Mouse (Mus musculus) limb, embryonic 14.5 days (tissue): Measurements from ENCODE around the gene Tmem161a. TPM values are rescaled to one million over a fixed set of nuclear protein-coding genes. Genes with fewer than 3 reads are reported as not detected.
A peak's percentile ranks its signal among the peaks of the same experiment; 100 is the strongest.

ENCODE experiments used
- ATAC-seq: fragments of 200-750 bp; cut with Nextera tagmentation; 2 replicates; pipeline ENCODE4 v1.8.0; 2017; ENCODE audit warnings: low read depth, moderate number of reproducible peaks, moderate TSS enrichment; ENCODE audit not compliant: low FRiP score
- DNase-seq: peaks from one replicate; pipeline ENCODE4 v3.0.0-alpha.2; 2015; ENCODE audit warnings: low spot score
- H3K27ac ChIP-seq: fragments of 300-500 bp; sonication (generic); replicated peaks from 2 replicates; pipeline ENCODE4 v1.5.1; 2014; ENCODE audit warnings: low read depth, mild to moderate bottlenecking, low read length, moderate library complexity, mixed read lengths
- H3K27me3 ChIP-seq: fragments of 300-500 bp; sonication (generic); 2 replicates; pipeline ENCODE4 v1.6.1; 2014; ENCODE audit warnings: low read length, mixed read lengths; ENCODE audit not compliant: control insufficient read depth, insufficient read depth
- H3K36me3 ChIP-seq: fragments of 300-500 bp; sonication (generic); 2 replicates; pipeline ENCODE4 v1.6.1; 2014; ENCODE audit warnings: mild to moderate bottlenecking, low read length, moderate library complexity, mixed read lengths; ENCODE audit not compliant: control insufficient read depth, insufficient read depth
- H3K4me1 ChIP-seq: fragments of 300-500 bp; sonication (generic); 2 replicates; pipeline ENCODE4 v1.6.1; 2014; ENCODE audit warnings: antibody characterized with exemption, low read length, mixed read lengths; ENCODE audit not compliant: control insufficient read depth, insufficient read depth
- H3K4me2 ChIP-seq: fragments of 300-500 bp; sonication (generic); replicated peaks from 2 replicates; pipeline ENCODE4 v1.6.1; 2014; ENCODE audit warnings: low read depth, mild to moderate bottlenecking, low read length, moderate library complexity; ENCODE audit not compliant: severe bottlenecking
- H3K4me3 ChIP-seq: fragments of 300-500 bp; sonication (generic); replicated peaks from 2 replicates; pipeline ENCODE4 v1.5.1; 2014; ENCODE audit warnings: low read length
- H3K9ac ChIP-seq: fragments of 300-500 bp; sonication (generic); 2 replicates; pipeline ENCODE4 v1.6.1; 2014; ENCODE audit warnings: mild to moderate bottlenecking, low read depth, low read length, moderate library complexity; ENCODE audit not compliant: severe bottlenecking
- H3K9me3 ChIP-seq: fragments of 300-500 bp; sonication (generic); 2 replicates; pipeline ENCODE4 v1.6.1; 2016; ENCODE audit warnings: low read length; ENCODE audit not compliant: control insufficient read depth
- POLR2A ChIP-seq: fragments of 200-500 bp; IDR thresholded peaks from 2 replicates; pipeline ENCODE4 v1.8.0; 2012; ENCODE audit warnings: inconsistent platforms, mild to moderate bottlenecking, moderate library complexity, borderline replicate concordance; ENCODE audit not compliant: insufficient read depth, insufficient read length; ENCODE audit errors: extremely low read depth
- WGBS: fragments of 180-500 bp; shearing (Covaris S2); extraction: QIAGEN DNeasy Blood & Tissue Kit; methylation state at CpG from one replicate; pipeline ENCODE4 v1.1.7; 2014; 5-methylcytosine and 5-hydroxymethylcytosine counted together
- polyA plus RNA-seq, 2 experiments: library from polyadenylated mRNA; depleted of rRNA in 1 of 2; stranded (reverse) in 1 of 2; unstranded in 1 of 2; fragments of >200 nt; fragmentation: Nextera tagmentation in 1 of 2; extraction: Ambion mirVana in 1 of 2; gene quantifications; 2 replicates each; pipeline versions ENCODE4 v1.2.1 to v1.2.3; 2012 to 2014

Tmem161a gene
- polyA plus RNA-seq, 2 experiments = 49.9 to 151 TPM

DNA sequence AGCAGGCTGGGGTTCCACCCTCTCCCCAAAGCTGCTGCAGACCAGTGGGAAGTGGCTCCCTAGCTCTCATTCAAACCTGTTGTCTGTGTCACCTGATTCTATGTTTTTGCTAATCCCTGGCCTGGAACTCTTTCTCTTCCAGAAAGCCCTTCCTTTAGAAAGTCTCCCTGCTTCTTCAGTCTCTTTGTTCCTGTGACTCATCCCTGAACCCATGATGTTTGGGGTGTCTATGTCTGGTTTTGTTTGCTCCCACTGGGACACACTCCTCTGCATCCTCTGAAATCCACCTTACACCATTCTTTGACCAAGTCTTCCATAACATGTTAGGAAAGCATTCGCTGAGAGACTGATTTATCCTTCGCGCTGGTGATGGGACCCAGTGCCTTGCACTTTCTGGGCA is 42.1 kb upstream of the Tmem161a start:
- H3K4me3 ChIP-seq = no peak overlapping the region
- 0 out of 2 replicates have a peak, but pooled peaks cover 6% of the 10 kb centered on the region for H3K4me1 ChIP-seq
- no peak overlapping the region for H3K4me2 ChIP-seq
- H3K27me3 ChIP-seq = no peaks in the 10 kb centered on the region
- ATAC-seq (no peak), DNase-seq (no peak)
- peak overlapping the region; percentile 19; the same call in 1 of the 2 replicates for H3K27ac ChIP-seq
- TF ChIP-seq POLR2A = no peak
- 80% methylated on average over 3 of the region's 3 CpGs for WGBS
- no peak overlapping the region for H3K9ac ChIP-seq
- no peaks in the 10 kb centered on the region for H3K9me3 ChIP-seq
- peaks cover 29% of the 10 kb centered on the region for H3K36me3 ChIP-seq

DNA sequence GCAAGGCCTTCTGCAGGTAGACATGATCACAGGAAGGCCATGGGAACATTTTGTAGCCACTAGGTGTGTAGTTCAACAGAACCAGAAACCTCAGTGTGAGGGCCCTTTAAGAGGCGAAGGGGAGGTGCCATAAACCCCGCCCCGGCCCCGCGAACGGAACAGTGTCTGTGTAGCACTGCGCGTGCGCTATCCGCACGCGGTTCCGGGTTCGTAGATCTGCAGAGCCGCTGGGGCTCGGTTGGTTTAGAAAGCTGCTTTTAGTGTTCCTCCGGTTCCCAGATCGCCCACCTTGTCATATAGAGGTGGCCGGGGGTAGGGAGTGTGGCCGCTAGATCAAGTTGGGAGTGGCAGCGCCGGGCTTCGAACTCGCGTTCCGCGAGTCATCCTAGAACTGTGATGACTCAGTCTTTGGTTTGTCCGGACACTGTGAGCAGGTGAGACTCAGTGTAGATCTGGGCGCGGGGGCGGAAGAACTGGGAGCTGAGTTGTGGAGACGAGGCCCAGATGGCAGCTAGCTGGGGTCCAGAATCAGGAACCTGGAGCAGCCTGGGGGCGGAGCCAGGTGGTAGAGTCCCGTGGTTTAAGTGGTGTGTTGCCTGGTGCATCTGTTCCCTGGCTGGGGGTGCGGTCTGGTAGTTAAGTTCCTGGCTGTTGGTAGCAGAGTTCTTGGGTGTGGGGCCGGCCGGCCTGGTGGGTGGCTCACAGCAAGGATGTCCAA is 40.8 kb upstream of the Tmem161a start, which contains the start of gene Nr2c2ap:
TSS of gene Nr2c2ap (plus strand) at position 168 of the 718 bp plus-strand sequence.
- Histone ChIP-seq H3K4me3 (peak within 1 kb of the TSS; percentile 73), H3K4me1 (0 out of 2 replicates have a peak, but pooled peaks cover 6% of the 10 kb centered on the region), H3K4me2 (peak within 1 kb of the TSS; percentile 82), H3K9ac (peak within 1 kb of the TSS; percentile 61), H3K27ac (no peak within 1 kb of the TSS), H3K36me3 (peaks cover 41% of the 10 kb centered on the region), H3K27me3 (no peaks in the 10 kb centered on the region), H3K9me3 (no peaks in the 10 kb centered on the region)
- DNase-seq (peak; percentile 90), ATAC-seq (peak; percentile 88)
- 1% methylated on average over 35 of the region's 37 CpGs for WGBS
- peak; percentile 36; the same call in 1 of the 2 replicates for TF ChIP-seq POLR2A

DNA sequence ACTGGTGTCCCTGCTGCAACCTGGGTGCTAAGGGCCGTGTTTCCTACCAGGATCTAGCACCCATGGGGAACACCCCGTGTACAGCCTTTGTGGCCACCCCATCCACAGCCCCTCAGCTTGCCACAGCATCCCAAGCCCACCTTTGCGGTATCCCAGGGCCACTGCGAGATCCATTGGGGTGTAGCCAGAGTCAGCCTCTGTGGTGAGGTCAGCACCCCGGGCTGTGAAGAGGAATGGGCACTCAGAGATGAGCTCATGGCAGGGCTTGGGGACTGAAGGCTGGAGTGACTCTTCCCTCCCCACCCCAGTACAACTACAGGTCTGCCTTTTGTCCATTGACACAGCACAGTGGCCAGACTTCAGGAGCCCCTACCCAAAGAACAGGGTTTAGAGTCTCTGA is 38.1 kb upstream of the Tmem161a start:
- no peak overlapping the region for H3K4me2 ChIP-seq
- ATAC-seq = no peak
- TF ChIP-seq POLR2A = no peak
- H3K9me3 ChIP-seq = no peaks in the 10 kb centered on the region
- no peak overlapping the region for H3K27ac ChIP-seq
- H3K4me3 ChIP-seq = no peak overlapping the region
- 92% methylated on average over 4 of the region's 5 CpGs for WGBS
- H3K36me3 ChIP-seq = peaks cover 46% of the 10 kb centered on the region
- peaks cover 12% of the 10 kb centered on the region for H3K4me1 ChIP-seq
- no peaks in the 10 kb centered on the region for H3K27me3 ChIP-seq
- H3K9ac ChIP-seq = no peak overlapping the region
- no peak for DNase-seq

DNA sequence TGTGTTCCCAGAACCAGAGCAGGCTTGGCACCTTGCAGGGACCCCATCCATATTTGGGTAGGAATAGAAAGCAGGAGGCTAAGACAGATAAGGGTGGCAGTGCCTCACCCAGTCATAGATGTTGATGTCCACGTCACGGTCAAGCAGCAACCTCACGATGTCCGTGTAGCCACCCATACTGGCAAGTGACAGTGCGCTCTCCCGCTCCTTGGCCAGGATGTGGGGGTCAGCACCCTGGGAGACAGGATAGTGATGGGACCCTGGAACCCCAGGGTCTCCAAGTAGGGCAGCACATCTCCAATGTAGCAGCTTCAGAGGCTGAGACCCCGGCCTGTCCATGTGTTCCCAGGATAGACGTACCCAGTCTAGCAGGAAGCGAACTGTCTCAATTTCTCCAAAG is 37.2 kb upstream of the Tmem161a start:
- ATAC-seq = no peak
- no peaks in the 10 kb centered on the region for H3K9me3 ChIP-seq
- H3K4me2 ChIP-seq = no peak overlapping the region
- no peak for DNase-seq
- H3K27ac ChIP-seq = no peak overlapping the region
- TF ChIP-seq POLR2A = no peak
- WGBS = 96% methylated on average over 9 of the region's 9 CpGs
- no peaks in the 10 kb centered on the region for H3K27me3 ChIP-seq
- H3K4me3 ChIP-seq = no peak overlapping the region
- H3K4me1 ChIP-seq = peaks cover 12% of the 10 kb centered on the region
- H3K9ac ChIP-seq = no peak overlapping the region
- H3K36me3 ChIP-seq = peaks cover 46% of the 10 kb centered on the region

DNA sequence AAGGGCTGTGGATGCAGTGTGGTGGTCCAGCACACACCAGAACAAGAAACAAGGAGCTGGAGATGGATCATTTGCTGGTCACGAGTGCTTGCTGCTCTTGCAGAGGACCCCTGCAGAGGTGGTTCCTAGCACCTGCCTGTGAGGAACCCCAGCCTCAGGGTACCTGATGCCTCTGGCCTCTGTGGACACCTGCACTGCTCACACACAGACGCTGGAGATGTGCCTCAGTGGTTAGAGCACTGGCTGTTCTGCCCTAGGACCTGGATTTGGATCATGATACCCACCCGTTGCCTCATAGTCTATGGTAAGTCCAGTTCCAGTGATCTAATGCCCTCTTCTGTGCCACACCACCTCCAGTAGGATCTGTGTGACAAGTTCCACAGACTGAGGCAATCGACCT is 35.6 kb upstream of the Tmem161a start:
- Histone ChIP-seq H3K4me1 (peaks cover 16% of the 10 kb centered on the region), H3K9ac (no peak overlapping the region), H3K4me2 (no peak overlapping the region), H3K27ac (no peak overlapping the region), H3K36me3 (peaks cover 46% of the 10 kb centered on the region), H3K4me3 (no peak overlapping the region), H3K9me3 (no peaks in the 10 kb centered on the region), H3K27me3 (no peaks in the 10 kb centered on the region)
- 81% methylated on average over 4 of the region's 4 CpGs for WGBS
- TF ChIP-seq POLR2A = no peak
- no peak for DNase-seq
- ATAC-seq = no peak
